Mouse (Mus musculus) midbrain, embryonic 12.5 days (tissue): Measurements from ENCODE around the gene Ston1. TPM values are rescaled to one million over a fixed set of nuclear protein-coding genes. Genes with fewer than 3 reads are reported as not detected.

Source experiments
- ATAC-seq: fragments of 200-750 bp; cut with Nextera tagmentation; 2 replicates; pipeline ENCODE4 v1.8.0; 2017; ENCODE audit warnings: low read depth, moderate TSS enrichment, moderate library complexity; ENCODE audit not compliant: low FRiP score
- H3K27ac ChIP-seq: fragments of 300-500 bp; sonication (generic); replicated peaks from 2 replicates; pipeline ENCODE4 v1.5.1; 2016; ENCODE audit warnings: mild to moderate bottlenecking
- H3K27me3 ChIP-seq: fragments of 300-500 bp; sonication (generic); 2 replicates; pipeline ENCODE4 v1.6.1; 2016; ENCODE audit warnings: mild to moderate bottlenecking
- H3K36me3 ChIP-seq: fragments of 300-500 bp; sonication (generic); 2 replicates; pipeline ENCODE4 v1.6.1; 2016
- H3K4me1 ChIP-seq: fragments of 300-500 bp; sonication (generic); 2 replicates; pipeline ENCODE4 v1.6.1; 2016
- H3K4me2 ChIP-seq: fragments of 300-500 bp; sonication (generic); replicated peaks from 2 replicates; pipeline ENCODE4 v1.6.1; 2016; ENCODE audit warnings: mild to moderate bottlenecking, moderate library complexity
- H3K4me3 ChIP-seq: fragments of 300-500 bp; sonication (generic); 2 replicates; pipeline ENCODE4 v1.5.1; 2016; ENCODE audit warnings: mild to moderate bottlenecking
- H3K9ac ChIP-seq: fragments of 300-500 bp; sonication (generic); replicated peaks from 2 replicates; pipeline ENCODE4 v1.6.1; 2016; ENCODE audit warnings: mild to moderate bottlenecking, moderate library complexity
- H3K9me3 ChIP-seq: fragments of 300-500 bp; sonication (generic); 2 replicates; pipeline ENCODE4 v1.6.1; 2016; ENCODE audit warnings: mild to moderate bottlenecking
- WGBS: fragments of 180-500 bp; shearing (Covaris S2); methylation state at CpG from one replicate; pipeline ENCODE4 v1.1.7; 2016; 5-methylcytosine and 5-hydroxymethylcytosine counted together
- polyA plus RNA-seq: library from polyadenylated mRNA; unstranded; fragments of >200 nt; fragmentation: Nextera tagmentation; extraction: Ambion mirVana; gene quantifications from 2 replicates; pipeline ENCODE4 v1.2.1, GENCODE M21; 2016

Gene Ston1
- polyA plus RNA-seq = 1.6 and 2.7 TPM in 2 replicates

DNA sequence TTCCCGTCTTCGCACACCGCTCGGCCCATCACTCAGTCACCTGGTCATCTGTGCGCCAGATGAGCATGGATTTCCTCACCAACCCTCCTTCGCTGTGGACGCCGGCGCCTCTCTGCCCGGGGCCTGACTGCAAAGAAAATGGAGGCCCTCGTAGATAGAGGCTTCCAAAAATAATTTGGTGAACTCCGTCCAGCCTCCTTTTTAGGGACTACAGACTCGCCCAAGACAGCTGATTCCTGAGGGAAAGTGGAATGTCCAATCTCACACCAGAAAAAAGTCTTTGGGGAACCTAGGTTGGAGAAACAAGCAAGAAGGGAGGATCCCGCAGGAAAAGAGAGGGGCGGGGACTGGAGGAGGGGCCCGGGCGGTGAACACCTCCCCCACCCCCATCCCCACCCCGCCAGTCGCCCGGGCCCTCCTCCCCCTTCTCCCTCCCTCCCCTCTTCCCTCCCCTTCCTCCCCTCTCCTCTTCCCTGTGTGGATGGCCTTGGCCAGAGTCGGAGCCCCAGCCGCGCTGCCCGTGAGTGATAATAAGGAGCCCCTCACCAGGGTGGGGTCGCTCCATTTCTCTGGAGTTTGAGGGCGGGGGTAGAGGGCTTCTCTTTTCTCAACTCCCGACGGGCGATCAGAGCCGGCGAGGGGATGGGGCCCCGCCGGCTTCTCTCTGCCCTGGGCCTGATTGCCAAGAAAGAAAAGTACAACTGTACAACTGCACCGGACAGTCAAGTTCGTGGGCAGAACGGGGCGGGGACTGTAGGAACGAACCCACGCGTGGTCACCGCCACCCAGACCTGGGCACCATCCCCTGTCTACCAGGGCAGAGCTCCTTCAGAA is at the start of gene Ston1:
Ston1 (plus strand) TSS at position 463 of the 834 bp plus-strand sequence.
- Histone ChIP-seq H3K27me3 (peaks cover 11% of the 10 kb centered on the region), H3K4me3 (peak within 1 kb of the TSS; percentile 54), H3K9me3 (no peaks in the 10 kb centered on the region), H3K4me1 (peaks cover 19% of the 10 kb centered on the region), H3K9ac (peak within 1 kb of the TSS; percentile 56), H3K27ac (peak within 1 kb of the TSS; percentile 67), H3K36me3 (no peaks in the 10 kb centered on the region), H3K4me2 (peak within 1 kb of the TSS; percentile 73)
- under 1% methylated on average over 36 of the region's 41 CpGs for WGBS
- ATAC-seq = peak; percentile 88

DNA sequence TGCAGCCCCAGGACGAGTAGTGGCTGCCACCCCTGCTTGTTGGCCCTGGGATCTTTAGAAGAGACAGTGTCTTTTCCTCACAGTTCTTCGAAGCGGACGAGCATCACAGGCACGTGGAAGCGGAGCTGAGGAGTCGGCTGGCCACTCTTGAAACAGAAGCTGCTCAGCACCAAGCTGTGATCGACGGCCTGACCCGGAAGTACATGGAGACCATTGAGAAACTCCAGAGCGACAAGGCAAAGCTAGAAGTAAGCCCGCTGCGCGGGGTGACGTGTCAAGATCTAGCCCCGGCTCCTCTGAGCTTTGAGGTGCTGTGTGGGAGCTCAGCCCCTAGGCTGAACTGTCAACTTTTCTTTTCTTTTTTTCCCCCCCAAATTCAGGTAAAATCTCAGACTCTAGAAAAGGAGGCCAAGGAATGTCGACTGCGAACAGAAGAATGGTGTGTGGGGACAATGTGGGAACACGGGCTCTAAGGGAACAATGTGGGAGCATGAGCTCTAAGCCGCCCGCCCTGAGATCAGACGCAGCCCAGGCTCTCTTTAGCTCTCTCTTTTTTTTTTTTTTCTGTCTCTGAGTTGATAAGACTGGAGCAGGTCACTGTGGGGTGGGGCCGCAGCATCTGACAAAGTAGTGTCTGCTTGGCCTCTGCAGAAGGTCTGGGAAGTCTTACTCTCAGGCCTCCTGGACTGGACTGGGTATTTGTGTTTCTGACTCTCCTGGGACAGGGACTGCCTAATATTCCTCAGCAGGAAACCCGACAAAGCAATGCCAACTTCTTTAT is 47.9 kb upstream of the Ston1 start:
- Histone ChIP-seq H3K9me3 (no peaks in the 10 kb centered on the region), H3K27me3 (no peaks in the 10 kb centered on the region), H3K27ac (no peak overlapping the region), H3K36me3 (peaks cover 41% of the 10 kb centered on the region), H3K4me2 (no peak overlapping the region), H3K4me3 (no peak overlapping the region), H3K9ac (no peak overlapping the region), H3K4me1 (peaks cover 9% of the 10 kb centered on the region; the same call in 1 of the 2 replicates)
- no peak for ATAC-seq
- 87% methylated on average over 24 of the region's 24 CpGs for whole genome bisulfite sequencing

DNA sequence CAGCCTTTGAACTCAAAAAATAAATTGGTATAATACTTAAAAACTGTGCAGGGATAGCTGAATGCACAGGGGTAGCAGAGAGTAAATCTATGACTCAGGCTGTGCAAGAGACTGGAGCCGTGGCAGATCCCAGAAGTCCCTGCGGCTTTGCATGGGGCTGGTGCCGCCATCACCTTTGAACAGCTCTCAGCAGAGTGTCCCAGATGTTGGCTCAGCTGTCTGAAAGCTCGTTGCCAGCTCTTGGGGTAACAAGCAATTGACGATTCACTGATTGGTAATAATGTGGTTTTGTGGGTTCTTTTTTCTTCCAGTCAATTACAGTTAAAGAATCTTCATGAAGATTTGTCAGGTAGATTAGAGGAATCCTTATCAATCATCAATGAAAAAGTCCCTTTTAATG is 47.1 kb upstream of the Ston1 start:
- no peak overlapping the region for H3K9ac ChIP-seq
- no peaks in the 10 kb centered on the region for H3K27me3 ChIP-seq
- H3K36me3 ChIP-seq = peaks cover 40% of the 10 kb centered on the region
- no peak for ATAC-seq
- WGBS = 77% methylated on average over 5 of the region's 5 CpGs
- H3K27ac ChIP-seq = no peak overlapping the region
- H3K9me3 ChIP-seq = no peaks in the 10 kb centered on the region
- H3K4me3 ChIP-seq = no peak overlapping the region
- no peak overlapping the region for H3K4me2 ChIP-seq
- H3K4me1 ChIP-seq = peaks cover 9% of the 10 kb centered on the region; the same call in 1 of the 2 replicates

DNA sequence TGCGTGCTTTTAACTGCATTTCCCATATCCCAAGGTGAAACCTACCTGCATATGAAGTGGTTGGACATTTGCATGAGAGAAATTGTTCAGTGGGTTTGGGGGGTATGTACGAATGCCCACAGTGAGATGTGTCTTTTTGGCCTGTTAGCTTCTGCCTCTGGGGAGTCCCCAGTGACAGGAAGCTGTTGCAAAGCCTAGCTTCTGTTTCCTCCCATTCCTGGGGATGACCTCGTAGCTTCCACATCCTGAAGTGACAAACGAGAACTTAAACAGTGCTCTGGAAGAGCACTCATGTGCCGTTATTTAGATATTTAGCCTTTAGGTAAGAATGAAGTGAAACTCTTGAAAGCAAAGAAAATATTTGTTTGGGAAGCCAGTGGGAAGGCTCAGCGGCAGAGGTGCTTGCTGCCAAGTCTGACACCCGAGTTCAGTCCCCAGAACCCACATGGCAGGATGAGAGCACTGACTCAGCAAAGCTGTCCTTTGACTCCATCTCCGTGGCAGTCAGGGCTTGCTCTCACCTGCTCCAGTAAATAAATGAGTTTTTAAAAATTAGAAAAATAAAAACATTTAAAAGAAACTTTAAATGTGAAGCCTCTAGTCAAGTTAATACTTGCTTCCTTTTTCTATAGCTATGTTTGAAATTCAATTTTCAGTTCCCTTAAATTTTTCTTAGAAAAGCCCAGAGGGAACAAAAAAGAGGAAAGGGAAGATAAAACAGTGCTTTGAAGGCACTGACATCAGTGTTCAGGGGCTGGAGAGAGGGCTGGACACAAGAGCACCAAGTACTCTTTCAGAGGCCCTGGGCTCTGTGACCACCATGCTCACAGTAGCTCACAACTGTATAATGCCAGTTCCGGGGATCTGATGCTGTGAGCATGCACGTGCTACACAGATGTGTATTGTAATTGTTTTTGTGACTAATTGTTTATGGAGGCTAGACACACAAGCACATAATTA is 46.2 kb upstream of the Ston1 start:
- ATAC-seq = no peak
- no peak overlapping the region for H3K27ac ChIP-seq
- H3K36me3 ChIP-seq = peaks cover 38% of the 10 kb centered on the region
- 77% methylated on average over 10 of the region's 10 CpGs for WGBS
- H3K9ac ChIP-seq = no peak overlapping the region
- H3K4me3 ChIP-seq = no peak overlapping the region
- no peaks in the 10 kb centered on the region for H3K27me3 ChIP-seq
- H3K4me1 ChIP-seq = peaks cover 9% of the 10 kb centered on the region; the same call in 1 of the 2 replicates
- no peaks in the 10 kb centered on the region for H3K9me3 ChIP-seq
- no peak overlapping the region for H3K4me2 ChIP-seq

DNA sequence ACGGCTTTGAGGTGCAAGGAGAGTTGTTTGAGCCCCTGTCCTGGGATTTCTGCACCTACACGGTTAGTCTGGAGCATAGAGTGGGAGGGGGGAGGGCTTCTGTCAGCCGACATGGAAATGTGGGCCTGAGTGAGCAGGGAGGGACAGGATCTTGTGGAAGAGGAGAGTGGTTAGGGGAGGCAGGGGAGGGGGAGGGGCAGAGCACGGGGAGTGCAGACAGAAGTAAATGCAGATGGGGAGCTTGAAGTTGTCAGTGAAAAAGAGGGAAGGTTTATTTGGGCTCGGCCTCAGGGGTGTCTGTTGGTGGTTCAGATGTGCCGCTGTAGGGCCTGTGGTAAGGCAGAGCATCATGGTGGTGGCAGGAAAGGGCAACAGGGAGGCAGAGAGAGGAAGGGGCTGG is 44.9 kb upstream of the Ston1 start:
- H3K27me3 ChIP-seq = no peaks in the 10 kb centered on the region
- H3K9ac ChIP-seq = no peak overlapping the region
- H3K9me3 ChIP-seq = no peaks in the 10 kb centered on the region
- 24% methylated on average over 6 of the region's 6 CpGs for WGBS
- no peak overlapping the region for H3K4me2 ChIP-seq
- no peak overlapping the region for H3K27ac ChIP-seq
- H3K4me1 ChIP-seq = peaks cover 9% of the 10 kb centered on the region; the same call in 1 of the 2 replicates
- H3K4me3 ChIP-seq = no peak overlapping the region
- H3K36me3 ChIP-seq = peaks cover 46% of the 10 kb centered on the region
- ATAC-seq = no peak

DNA sequence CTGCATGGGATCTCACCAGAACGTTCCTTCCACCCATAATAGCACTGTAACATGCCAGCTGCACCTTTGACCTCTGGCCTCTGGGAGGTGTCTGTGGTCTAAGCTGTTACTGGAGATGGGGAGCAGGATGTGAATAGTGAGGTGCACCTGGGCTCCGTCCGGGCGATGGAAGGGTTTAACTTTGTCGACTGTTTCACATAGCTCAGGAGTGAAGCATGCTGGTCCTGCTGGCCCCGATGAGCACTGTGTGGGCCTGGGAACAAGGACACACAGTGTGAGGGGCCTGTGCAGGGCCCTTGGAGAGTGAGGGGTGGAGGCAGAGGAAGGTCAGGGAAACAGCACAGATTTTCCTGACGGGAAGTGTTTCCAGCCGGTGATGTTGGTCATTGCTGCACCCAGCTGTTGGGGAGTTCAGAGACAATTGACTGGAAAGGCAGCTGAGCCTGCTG is 44.5 kb upstream of the Ston1 start:
- Histone ChIP-seq H3K27ac (no peak overlapping the region), H3K4me1 (peaks cover 9% of the 10 kb centered on the region; the same call in 1 of the 2 replicates), H3K4me2 (no peak overlapping the region), H3K9ac (no peak overlapping the region), H3K27me3 (no peaks in the 10 kb centered on the region), H3K36me3 (peaks cover 43% of the 10 kb centered on the region), H3K4me3 (no peak overlapping the region), H3K9me3 (no peaks in the 10 kb centered on the region)
- ATAC-seq = no peak
- 55% methylated on average over 8 of the region's 8 CpGs for WGBS

DNA sequence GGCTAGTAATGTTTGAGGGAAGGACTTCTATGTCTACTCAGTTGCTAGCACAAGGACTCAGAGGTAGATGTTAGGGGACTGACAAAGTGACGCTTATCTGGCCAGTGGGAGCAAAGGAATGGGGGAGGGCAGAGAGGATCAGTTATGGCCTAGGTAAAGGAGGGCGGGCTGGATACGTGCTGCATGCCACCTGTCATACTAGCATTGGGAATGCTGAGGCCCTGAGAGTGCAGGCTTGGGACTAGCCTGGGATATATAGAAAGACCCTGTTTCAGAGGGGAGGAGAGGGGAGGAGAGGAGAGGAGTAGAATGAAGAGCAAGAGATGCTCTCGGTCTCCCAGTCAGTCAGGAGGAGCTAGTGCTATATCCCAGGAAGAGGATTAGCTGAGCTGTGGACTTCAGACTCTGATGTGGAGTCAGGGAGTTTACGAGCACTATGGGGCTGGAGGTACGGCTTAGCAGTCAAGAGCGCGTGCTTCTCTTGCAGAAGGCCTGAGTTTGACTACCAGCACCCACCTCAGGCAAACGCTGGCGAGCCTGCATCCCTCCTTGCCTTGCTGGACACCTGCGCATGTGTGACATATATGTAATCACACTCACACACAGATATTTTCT is 43.9 kb upstream of the Ston1 start:
- Histone ChIP-seq H3K4me2 (no peak overlapping the region), H3K36me3 (peaks cover 43% of the 10 kb centered on the region), H3K9me3 (no peaks in the 10 kb centered on the region), H3K27ac (no peak overlapping the region), H3K4me1 (peaks cover 9% of the 10 kb centered on the region; the same call in 1 of the 2 replicates), H3K4me3 (no peak overlapping the region), H3K27me3 (no peaks in the 10 kb centered on the region), H3K9ac (no peak overlapping the region)
- WGBS = 85% methylated on average over 11 of the region's 11 CpGs
- no peak for ATAC-seq

DNA sequence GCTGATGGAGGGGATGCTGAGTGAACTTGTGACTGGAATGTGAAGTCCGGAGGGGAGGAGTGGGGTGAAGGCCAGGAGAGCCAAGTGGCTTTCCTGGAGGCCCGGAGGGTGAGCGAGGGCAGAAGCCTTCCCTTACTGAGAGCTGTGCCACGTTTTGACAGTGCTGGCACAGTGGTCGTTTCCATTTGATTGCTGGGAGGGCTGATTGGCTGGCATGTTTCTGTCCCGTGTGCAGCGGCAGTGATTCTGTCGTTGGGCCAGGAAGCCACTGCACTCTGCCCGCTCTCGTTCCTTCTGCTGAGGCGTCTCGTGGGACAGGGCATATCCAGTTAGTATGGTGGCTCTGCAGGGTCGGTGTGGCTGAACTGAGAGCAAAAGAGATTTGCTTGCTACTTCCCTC is 41.3 kb upstream of the Ston1 start:
- WGBS = 88% methylated on average over 13 of the region's 13 CpGs
- Histone ChIP-seq H3K9ac (no peak overlapping the region), H3K4me3 (no peak overlapping the region), H3K9me3 (no peaks in the 10 kb centered on the region), H3K27ac (no peak overlapping the region), H3K36me3 (peaks cover 30% of the 10 kb centered on the region), H3K4me2 (no peak overlapping the region), H3K27me3 (no peaks in the 10 kb centered on the region), H3K4me1 (peaks cover 9% of the 10 kb centered on the region; the same call in 1 of the 2 replicates)
- ATAC-seq = no peak

DNA sequence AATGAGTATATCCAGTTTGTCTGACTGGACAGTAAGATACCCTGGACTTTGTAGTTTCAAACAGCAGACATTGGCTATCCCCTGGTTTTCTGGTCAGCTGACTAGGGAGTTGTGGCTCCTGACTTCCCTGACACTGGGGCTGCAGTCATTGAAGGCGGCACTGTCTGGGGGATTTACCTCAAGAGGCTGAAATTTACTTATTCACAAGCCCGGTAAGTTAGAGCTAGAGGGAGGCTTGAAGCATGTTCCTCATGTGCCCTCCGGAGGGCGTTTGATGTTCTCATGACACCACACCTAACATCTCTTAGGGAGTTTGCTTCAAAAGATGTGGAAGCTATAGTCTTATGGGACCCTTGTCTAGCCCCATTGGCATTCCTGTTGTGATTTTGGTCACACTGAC is 40.8 kb upstream of the Ston1 start:
- WGBS = 80% methylated on average over 4 of the region's 4 CpGs
- Histone ChIP-seq H3K27ac (no peak overlapping the region), H3K4me3 (no peak overlapping the region), H3K9me3 (no peaks in the 10 kb centered on the region), H3K36me3 (peaks cover 30% of the 10 kb centered on the region), H3K9ac (no peak overlapping the region), H3K27me3 (no peaks in the 10 kb centered on the region), H3K4me2 (no peak overlapping the region), H3K4me1 (peaks cover 9% of the 10 kb centered on the region; the same call in 1 of the 2 replicates)
- no peak for ATAC-seq

DNA sequence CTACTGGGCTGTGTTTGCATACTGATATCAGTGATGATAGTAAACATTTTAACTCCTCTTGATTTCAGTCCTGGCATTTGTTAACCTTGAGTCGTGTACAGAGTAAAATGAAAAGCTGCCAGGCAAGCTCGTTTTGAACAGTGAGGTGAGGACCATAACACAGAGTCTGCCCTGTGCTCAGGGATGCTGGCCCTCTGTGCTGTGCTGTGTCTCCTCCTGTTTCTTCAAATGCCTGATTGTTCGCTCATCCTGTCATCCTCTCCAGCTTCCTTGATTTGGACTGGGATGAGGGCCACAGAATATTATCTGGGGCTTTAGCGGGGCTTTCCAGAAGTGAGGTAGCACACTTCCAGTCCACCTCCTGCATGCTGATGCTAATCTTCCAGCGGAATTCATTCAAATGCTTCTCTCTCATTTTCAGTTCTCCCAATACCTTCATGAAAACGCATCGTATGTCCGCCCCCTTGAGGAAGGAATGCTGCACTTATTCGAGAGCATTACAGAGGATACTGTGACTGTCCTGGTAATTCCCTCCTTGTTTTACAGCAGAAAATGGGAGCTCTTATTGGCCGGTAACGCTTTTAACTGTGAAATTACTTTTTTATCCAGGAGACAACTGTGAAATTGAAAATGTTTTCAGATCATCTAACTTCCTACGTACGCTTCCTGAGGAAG is 39.2 kb upstream of the Ston1 start:
- 39% methylated on average over 13 of the region's 13 CpGs for WGBS
- H3K27ac ChIP-seq = peak overlapping the region; percentile 42; the same call in 1 of the 2 replicates
- no peaks in the 10 kb centered on the region for H3K4me1 ChIP-seq
- peaks cover 36% of the 10 kb centered on the region for H3K36me3 ChIP-seq
- H3K27me3 ChIP-seq = no peaks in the 10 kb centered on the region
- peak; percentile 64; the same call in 1 of the 2 replicates for ATAC-seq
- H3K9me3 ChIP-seq = no peaks in the 10 kb centered on the region
- no peak overlapping the region for H3K4me3 ChIP-seq
- no peak overlapping the region for H3K4me2 ChIP-seq
- H3K9ac ChIP-seq = no peak overlapping the region
